Mouse (Mus musculus): ENCODE results near the gene Ier5l. TPM values are rescaled to one million over a fixed set of nuclear protein-coding genes. Genes with fewer than 3 reads are reported as not detected.
A peak's percentile ranks its signal among the peaks of the same experiment; 100 is the strongest.

Ier5l gene
- polyA plus RNA-seq, 1 experiment from 2014 or later = 4.0 TPM

DNA sequence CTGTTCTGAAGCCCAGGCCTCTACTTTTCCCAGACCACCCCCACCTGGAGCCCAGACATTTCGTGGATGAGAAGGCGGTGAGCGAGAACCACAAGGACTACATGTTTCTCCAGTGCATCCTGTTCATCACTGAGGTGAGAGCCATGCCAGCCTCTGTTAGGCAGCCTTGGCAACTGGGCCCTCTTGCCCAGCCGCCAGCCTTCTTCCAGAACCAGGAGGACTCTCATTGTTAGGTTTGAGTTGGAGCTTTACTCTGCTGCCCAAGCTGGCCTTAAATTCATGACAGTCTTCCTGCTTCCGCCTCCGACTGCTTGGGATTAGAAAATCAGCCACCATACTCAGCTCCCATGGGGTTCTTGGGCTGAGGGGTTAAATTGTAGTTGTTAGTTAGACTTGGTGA lies 34.4 kb downstream of the Ier5l start:
- H3K4me1 ChIP-seq = peaks cover 53% of the 10 kb centered on the region
- no peaks in the 10 kb centered on the region for H3K27me3 ChIP-seq
- H3K27ac ChIP-seq = peak overlapping the region; percentile 100
- peaks cover 64% of the 10 kb centered on the region for H3K36me3 ChIP-seq
- H3K9me3 ChIP-seq = no peaks in the 10 kb centered on the region
- no peak overlapping the region for H3K4me2 ChIP-seq
- peak overlapping the region; percentile 59 for H3K9ac ChIP-seq
- no peak for ATAC-seq (ENCODE audit: insufficient number of reproducible peaks, insufficient read depth, low FRiP score, low TSS enrichment, low read depth)
- no peak overlapping the region for H3K4me3 ChIP-seq
- 84% methylated on average over 6 of the region's 6 CpGs for WGBS

DNA sequence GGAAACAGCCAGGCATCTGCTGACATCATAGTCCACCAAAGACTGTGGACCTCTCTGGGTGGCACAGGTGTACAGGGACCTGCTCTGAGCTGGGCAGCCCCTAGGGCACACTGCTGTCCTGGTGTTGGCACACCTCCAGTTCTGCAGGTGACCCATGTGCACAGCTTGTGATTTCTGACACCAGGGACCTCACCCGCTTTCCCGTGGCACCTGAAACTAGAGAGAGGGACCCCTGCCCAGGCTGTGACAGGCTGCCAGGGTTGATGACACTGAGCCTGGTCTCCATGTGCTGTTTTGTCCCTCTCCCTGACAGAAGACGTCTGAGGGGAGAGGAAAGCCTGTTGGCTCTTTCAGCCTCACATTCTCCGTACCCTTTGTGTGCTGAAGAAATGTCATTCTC lies 36.2 kb downstream of the Ier5l start:
- H3K27me3 ChIP-seq = no peaks in the 10 kb centered on the region
- peaks cover 62% of the 10 kb centered on the region for H3K36me3 ChIP-seq
- H3K4me3 ChIP-seq = no peak overlapping the region
- H3K27ac ChIP-seq = no peak overlapping the region
- 83% methylated on average over 4 of the region's 4 CpGs for WGBS
- H3K9ac ChIP-seq = no peak overlapping the region
- no peak overlapping the region for H3K4me2 ChIP-seq
- H3K4me1 ChIP-seq = peaks cover 35% of the 10 kb centered on the region
- H3K9me3 ChIP-seq = no peaks in the 10 kb centered on the region
- ATAC-seq (ENCODE audit: insufficient number of reproducible peaks, insufficient read depth, low FRiP score, low TSS enrichment, low read depth) = no peak

DNA sequence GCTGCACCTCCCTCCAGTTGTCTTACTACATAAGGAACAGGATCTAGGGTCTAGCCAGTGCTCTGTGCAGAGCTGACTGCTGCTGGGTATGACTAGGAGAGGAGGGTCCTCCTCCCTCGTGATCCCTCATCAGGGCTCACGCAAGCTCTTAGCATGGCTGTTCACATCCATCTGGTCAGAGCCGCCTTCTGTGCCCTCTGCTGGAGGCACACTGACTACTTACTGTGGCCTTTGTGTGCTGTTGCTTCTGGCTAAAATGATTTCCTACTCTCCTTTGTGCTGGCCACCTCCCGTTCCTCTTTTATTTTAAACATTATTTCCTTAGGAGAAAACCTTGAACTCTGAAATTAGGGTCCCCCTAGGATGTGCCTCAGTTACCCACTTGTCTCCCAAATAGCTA lies 37.2 kb downstream of the Ier5l start:
- H3K27ac ChIP-seq = no peak overlapping the region
- H3K4me1 ChIP-seq = peaks cover 26% of the 10 kb centered on the region
- ATAC-seq (ENCODE audit: insufficient number of reproducible peaks, insufficient read depth, low FRiP score, low TSS enrichment, low read depth) = no peak
- H3K4me3 ChIP-seq = no peak overlapping the region
- H3K36me3 ChIP-seq = peaks cover 70% of the 10 kb centered on the region
- no peaks in the 10 kb centered on the region for H3K27me3 ChIP-seq
- 70% methylated on average over 4 of the region's 4 CpGs for WGBS
- H3K4me2 ChIP-seq = no peak overlapping the region
- no peak overlapping the region for H3K9ac ChIP-seq
- H3K9me3 ChIP-seq = no peaks in the 10 kb centered on the region

DNA sequence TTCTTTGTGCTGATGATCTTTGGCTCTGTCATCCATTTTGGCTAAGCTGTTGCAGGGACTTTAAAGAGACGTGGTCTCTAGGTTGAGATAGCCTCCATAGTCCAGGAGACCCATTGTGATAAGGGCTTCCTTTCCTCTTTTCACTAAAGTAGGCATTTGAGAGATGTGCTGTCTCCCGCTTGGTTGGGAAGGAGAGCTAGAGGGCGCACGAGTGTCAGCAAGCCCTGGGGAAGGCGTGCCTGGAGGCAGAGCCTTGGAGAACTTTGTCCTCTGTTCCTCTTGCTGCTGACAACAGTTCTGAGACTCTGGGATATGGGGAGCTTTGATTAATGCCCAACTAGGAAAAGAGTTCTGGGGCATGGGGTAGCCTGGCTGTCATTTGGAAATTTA lies 37.9 kb downstream of the Ier5l start:
- Histone ChIP-seq H3K9me3 (no peaks in the 10 kb centered on the region), H3K36me3 (peaks cover 77% of the 10 kb centered on the region), H3K27ac (no peak overlapping the region), H3K4me2 (no peak overlapping the region), H3K9ac (no peak overlapping the region), H3K4me1 (peaks cover 19% of the 10 kb centered on the region), H3K4me3 (no peak overlapping the region), H3K27me3 (no peaks in the 10 kb centered on the region)
- WGBS = 82% methylated on average over 5 of the region's 5 CpGs
- ATAC-seq (ENCODE audit: insufficient number of reproducible peaks, insufficient read depth, low FRiP score, low TSS enrichment, low read depth) = no peak

DNA sequence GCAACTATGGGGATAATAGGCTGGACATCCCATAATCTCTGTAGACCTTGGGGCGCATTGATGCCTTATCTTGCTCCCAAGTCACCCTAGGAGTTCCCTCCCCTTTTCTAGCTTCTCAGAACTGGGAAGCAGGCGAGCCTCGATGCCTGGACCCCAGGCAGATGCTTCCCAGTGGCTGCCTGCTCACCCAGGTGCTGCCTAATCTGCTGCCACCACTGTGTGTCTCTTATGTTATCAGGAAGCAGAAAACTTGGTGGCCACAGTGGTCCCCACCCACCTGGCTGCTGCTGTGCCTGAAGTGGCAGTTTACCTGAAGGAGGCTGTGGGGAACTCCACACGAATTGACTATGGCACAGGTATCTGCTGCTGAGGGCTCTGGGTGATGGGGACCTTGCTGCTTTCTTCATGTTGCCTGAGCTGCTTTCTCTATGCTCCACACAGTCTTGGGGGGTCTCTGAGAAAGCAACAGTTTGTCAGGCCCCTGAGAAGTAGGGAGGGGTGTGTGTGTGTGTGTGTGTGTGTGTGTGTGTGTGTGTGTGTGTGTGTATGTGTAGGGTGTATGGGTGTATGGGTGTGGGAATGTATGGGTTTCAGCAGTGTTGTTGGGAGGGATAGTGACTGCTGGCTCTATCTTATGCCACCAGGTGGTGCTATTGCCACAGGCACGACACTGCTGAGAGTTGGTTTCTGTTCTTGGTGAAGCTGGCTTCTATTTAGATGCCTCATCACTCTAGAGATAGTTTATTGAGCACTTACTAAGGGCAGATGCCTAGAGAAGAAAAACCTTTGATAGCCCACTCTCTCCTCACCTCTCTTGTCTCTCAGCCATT lies 38.5 kb downstream of the Ier5l start:
- H3K4me2 ChIP-seq = no peak overlapping the region
- no peaks in the 10 kb centered on the region for H3K9me3 ChIP-seq
- H3K27me3 ChIP-seq = no peaks in the 10 kb centered on the region
- H3K27ac ChIP-seq = 0 out of 2 replicates have a peak overlapping the region, but pooled peaks have one; percentile 22
- H3K9ac ChIP-seq = no peak overlapping the region
- no peak; the same call in 1 of the 2 replicates for ATAC-seq (ENCODE audit: insufficient number of reproducible peaks, insufficient read depth, low FRiP score, low TSS enrichment, low read depth)
- peaks cover 13% of the 10 kb centered on the region for H3K4me1 ChIP-seq
- H3K4me3 ChIP-seq = no peak overlapping the region
- WGBS = 55% methylated on average over 5 of the region's 5 CpGs
- H3K36me3 ChIP-seq = peaks cover 83% of the 10 kb centered on the region

DNA sequence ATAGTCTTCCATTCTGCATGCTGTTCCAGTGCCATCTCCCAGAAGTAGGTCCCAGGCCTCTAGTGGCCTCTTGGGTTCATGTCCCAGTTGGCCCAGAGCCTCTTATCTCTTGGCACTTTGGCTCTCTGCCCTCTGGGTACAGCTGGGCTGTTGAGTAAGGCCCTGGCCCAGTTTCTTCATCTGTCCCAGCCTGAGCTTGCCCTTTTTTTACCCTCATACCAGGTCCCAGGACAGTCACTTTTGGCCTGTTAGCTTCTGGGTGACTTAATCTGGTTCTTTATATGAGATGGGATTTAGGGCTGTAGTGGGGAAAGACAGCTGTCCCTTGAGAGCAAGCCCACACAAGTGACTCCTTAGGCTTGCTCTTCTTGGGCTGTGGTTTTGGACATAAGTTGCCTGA lies 44.9 kb downstream of the Ier5l start:
- Histone ChIP-seq H3K27ac (no peak overlapping the region), H3K4me2 (no peak overlapping the region), H3K4me1 (no peaks in the 10 kb centered on the region), H3K4me3 (no peak overlapping the region), H3K36me3 (peaks cover 81% of the 10 kb centered on the region), H3K27me3 (no peaks in the 10 kb centered on the region), H3K9ac (no peak overlapping the region), H3K9me3 (no peaks in the 10 kb centered on the region)
- no peak for ATAC-seq (ENCODE audit: insufficient number of reproducible peaks, insufficient read depth, low FRiP score, low TSS enrichment, low read depth)

Other genes with a start within 250 kb of the Ier5l start
- gene Lrrc8a, start 236.5 kb downstream of the Ier5l start, polyA plus RNA-seq (2015; fragmentation: Nextera tagmentation; extraction: Ambion mirVana) = 43.6 and 45.9 TPM in 2 replicates
- 0.06 and 0.11 TPM in 2 replicates for gene Gm28035, start 233.7 kb downstream of the Ier5l start, polyA plus RNA-seq (2015; fragmentation: Nextera tagmentation; extraction: Ambion mirVana)
- gene Phyhd1, start 208.0 kb downstream of the Ier5l start, polyA plus RNA-seq (2015; fragmentation: Nextera tagmentation; extraction: Ambion mirVana) = 3.7 and 4.7 TPM in 2 replicates
- gene Gm28038, start 193.2 kb downstream of the Ier5l start, polyA plus RNA-seq (2015; fragmentation: Nextera tagmentation; extraction: Ambion mirVana) = not detected in 2 replicates
- gene Dolk, start 187.9 kb downstream of the Ier5l start, polyA plus RNA-seq (2015; fragmentation: Nextera tagmentation; extraction: Ambion mirVana) = 29.0 and 30.5 TPM in 2 replicates
- 36.5 and 40.7 TPM in 2 replicates for gene Nup188, start 187.8 kb downstream of the Ier5l start, polyA plus RNA-seq (2015; fragmentation: Nextera tagmentation; extraction: Ambion mirVana)
- gene Sh3glb2, start 114.9 kb downstream of the Ier5l start, polyA plus RNA-seq (2015; fragmentation: Nextera tagmentation; extraction: Ambion mirVana) = 84.8 and 85.8 TPM in 2 replicates
- 23.9 and 27.7 TPM in 2 replicates for gene Miga2, start 110.0 kb downstream of the Ier5l start, polyA plus RNA-seq (2015; fragmentation: Nextera tagmentation; extraction: Ambion mirVana)
- 31.9 and 34.9 TPM in 2 replicates for gene Dolpp1, start 82.0 kb downstream of the Ier5l start, polyA plus RNA-seq (2015; fragmentation: Nextera tagmentation; extraction: Ambion mirVana)
- gene Crat, start 58.4 kb downstream of the Ier5l start, polyA plus RNA-seq (2015; fragmentation: Nextera tagmentation; extraction: Ambion mirVana) = 22.5 and 25.0 TPM in 2 replicates
- gene Ptpa, start 58.2 kb downstream of the Ier5l start, polyA plus RNA-seq (2015; fragmentation: Nextera tagmentation; extraction: Ambion mirVana) = 150 and 163 TPM in 2 replicates
- gene Cstad, start 120.8 kb upstream of the Ier5l start, polyA plus RNA-seq (2015; fragmentation: Nextera tagmentation; extraction: Ambion mirVana) = 1.9 and 2.0 TPM in 2 replicates